Mouse (Mus musculus): ENCODE data around the gene Gm3139. TPM values are rescaled to one million over a fixed set of nuclear protein-coding genes. Genes with fewer than 3 reads are reported as not detected.
"Not testable (repeated sequence)": the region's sequence is repeated elsewhere in the genome, so short reads cannot be mapped to it uniquely, and the experiment has no call there.

The Gm3139 gene
- polyA plus RNA-seq (2012; ENCODE audit: insufficient read depth, low replicate concordance), result not detected in 2 replicates

DNA sequence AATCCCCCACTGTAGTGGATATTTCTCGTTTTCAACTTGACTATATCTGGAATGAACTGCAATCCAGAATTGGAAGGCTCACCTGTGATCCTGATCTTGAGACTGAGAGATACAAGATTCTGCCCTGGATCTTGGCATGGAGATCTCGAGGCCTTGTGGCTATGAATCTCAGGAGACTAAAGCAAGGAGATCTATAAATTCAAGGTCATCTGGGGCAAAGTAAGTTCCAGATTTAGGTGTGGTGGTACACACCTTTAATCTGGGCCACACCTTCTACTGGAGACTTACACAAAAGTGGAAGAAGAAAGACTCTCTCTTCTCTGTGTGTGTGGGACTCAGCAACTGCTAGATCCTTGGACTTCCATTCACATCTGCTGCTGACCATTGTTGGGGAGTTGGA lies at the start of gene Gm3139:
Gene Gm3139 (plus strand): TSS at position 301 of the 400 bp plus-strand sequence.
- H3K36me3 ChIP-seq (replicated peaks; ENCODE audit: low read length); H3K9me3 ChIP-seq; H3K4me3 ChIP-seq (replicated peaks): not testable (repeated sequence)

More for the DNA sequence above, at the start of gene Gm3139:
- H3K4me1 ChIP-seq; H3K27me3 ChIP-seq (replicated peaks): not testable (repeated sequence)

Other genes starting within 250 kb of the Gm3139 start
- gene A430089I19Rik, start 219.5 kb upstream of the Gm3139 start, polyA plus RNA-seq (2012; ENCODE audit: insufficient read depth, low replicate concordance), result not detected in 2 replicates
- gene Gm6502, start 211.9 kb upstream of the Gm3139 start, polyA plus RNA-seq (2012; ENCODE audit: insufficient read depth, low replicate concordance), result not detected in 2 replicates
- gene AA792892, start 186.5 kb upstream of the Gm3139 start, polyA plus RNA-seq (2012; ENCODE audit: insufficient read depth, low replicate concordance), result not detected in 2 replicates
- not detected in 2 replicates for gene Gm7682, start 80.5 kb upstream of the Gm3139 start, polyA plus RNA-seq (2012; ENCODE audit: insufficient read depth, low replicate concordance)
- gene Gm3147, start 90.1 kb downstream of the Gm3139 start, polyA plus RNA-seq (2012; ENCODE audit: insufficient read depth, low replicate concordance), result not detected in 2 replicates
- not detected in 2 replicates for gene Gm6509, start 97.7 kb downstream of the Gm3139 start, polyA plus RNA-seq (2012; ENCODE audit: insufficient read depth, low replicate concordance)
- gene Gm6205, start 122.1 kb downstream of the Gm3139 start, polyA plus RNA-seq (2012; ENCODE audit: insufficient read depth, low replicate concordance), result not detected in 2 replicates

Measured in megakaryocyte, embryonic 14.5 days (primary cell).